Mouse (Mus musculus): ENCODE data around the gene Gm37240. TPM values are rescaled to one million over a fixed set of nuclear protein-coding genes. Genes with fewer than 3 reads are reported as not detected.

The Gm37240 gene
- polyA plus RNA-seq, 1 experiment from 2014 or later, result 0.48 TPM

DNA sequence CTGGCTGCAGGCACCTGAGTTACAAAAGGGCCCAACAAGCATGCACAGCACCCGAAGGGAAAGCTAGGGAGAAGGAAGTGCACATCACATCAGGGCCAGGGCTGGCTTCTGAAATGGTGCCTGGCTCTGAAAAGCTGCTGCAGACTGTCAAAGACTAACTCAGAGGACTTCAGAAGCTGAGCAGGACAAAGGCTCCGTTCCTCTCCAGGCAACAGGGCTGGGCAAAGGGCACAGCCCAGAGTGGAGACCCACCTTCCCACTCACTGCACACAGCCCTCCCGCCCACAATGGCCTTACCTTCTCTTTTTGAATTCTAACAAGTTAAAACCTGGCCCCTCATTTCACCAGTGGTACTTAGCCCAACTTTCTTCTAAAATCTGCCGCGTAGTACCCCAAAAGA lies 223.5 kb downstream of the Gm37240 start:
- no peaks in the 10 kb centered on the region for H3K9me3 ChIP-seq (replicated peaks)
- no peaks in the 10 kb centered on the region for H3K27me3 ChIP-seq
- H3K4me2 ChIP-seq, result no peak overlapping the region
- H3K36me3 ChIP-seq (ENCODE audit: poor library complexity, severe bottlenecking), result no peaks in the 10 kb centered on the region
- H3K4me1 ChIP-seq, result peaks cover 12% of the 10 kb centered on the region
- no peak overlapping the region for H3K9ac ChIP-seq
- H3K27ac ChIP-seq, result no peak overlapping the region
- no peak overlapping the region for H3K4me3 ChIP-seq
- WGBS, result 78% methylated on average over 5 of the region's 5 CpGs
- ATAC-seq, result no peak

DNA sequence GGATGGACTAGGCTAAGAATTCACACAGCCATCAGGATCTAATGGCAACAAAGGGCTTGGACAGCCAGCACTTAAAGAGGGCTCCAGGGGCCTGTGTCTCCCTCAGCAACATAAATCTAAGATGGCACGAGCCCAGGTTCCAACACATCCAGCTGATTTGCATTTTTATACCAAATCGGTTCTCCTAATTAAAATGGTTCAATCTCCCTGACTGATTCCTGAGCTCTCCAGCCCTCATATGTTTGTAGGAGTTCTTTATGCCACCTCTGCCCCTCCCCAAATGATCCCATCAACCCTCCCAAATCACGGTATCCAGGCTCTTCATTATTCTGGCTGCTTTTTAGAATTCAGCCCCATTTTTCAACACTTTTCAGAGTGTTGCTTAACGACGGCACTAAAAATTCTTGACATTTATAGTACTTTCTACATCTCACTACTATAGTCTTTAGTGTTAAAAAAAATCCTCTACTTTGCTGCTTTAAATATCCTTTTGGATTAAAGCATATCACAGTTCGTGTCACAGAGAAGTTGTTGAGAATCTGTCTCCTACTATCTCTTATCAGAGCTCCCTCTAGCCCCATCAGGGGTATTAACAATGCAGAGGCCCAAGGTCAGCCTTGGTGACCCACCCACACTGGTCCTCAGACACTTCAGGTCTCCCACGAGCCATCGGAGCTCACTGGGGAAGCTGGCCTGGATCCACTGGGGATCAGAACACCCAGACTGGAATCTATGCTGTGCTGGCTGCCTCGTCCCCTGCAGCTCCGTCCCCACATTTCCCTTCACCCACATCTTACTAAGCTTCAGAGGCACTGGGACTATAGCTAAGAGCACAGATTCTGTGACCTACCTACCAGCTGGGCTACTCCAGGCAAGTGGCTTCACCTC lies 225.1 kb downstream of the Gm37240 start:
- H3K36me3 ChIP-seq (ENCODE audit: poor library complexity, severe bottlenecking), result no peaks in the 10 kb centered on the region
- no peaks in the 10 kb centered on the region for H3K9me3 ChIP-seq (replicated peaks)
- H3K27me3 ChIP-seq, result no peaks in the 10 kb centered on the region
- peaks cover 12% of the 10 kb centered on the region for H3K4me1 ChIP-seq
- WGBS, result 52% methylated on average over 10 of the region's 10 CpGs
- H3K27ac ChIP-seq, result no peak overlapping the region
- H3K9ac ChIP-seq, result no peak overlapping the region
- no peak overlapping the region for H3K4me3 ChIP-seq
- 0 out of 2 replicates have a peak, but pooled peaks have one; percentile 26 for ATAC-seq
- no peak overlapping the region for H3K4me2 ChIP-seq

DNA sequence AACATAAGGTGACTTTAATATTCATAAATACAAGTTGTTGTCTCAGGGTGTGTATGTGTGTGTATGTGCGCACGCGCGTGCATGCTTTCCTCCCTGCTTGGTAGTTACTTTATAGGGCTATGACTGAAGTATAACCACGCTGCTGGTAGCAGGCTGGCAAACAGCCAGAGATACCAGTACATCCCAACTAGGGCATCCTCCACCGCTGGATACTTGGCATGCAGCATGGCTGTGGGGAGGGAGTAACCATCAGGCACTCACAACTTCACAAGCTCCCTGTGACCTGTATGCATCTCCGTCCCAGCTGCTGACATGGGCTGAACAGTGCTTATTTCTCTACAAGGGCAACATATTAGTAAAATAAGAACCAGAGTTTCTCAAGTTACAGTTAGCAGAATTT lies 227.6 kb downstream of the Gm37240 start:
- H3K9ac ChIP-seq, result no peak overlapping the region
- ATAC-seq, result no peak

DNA sequence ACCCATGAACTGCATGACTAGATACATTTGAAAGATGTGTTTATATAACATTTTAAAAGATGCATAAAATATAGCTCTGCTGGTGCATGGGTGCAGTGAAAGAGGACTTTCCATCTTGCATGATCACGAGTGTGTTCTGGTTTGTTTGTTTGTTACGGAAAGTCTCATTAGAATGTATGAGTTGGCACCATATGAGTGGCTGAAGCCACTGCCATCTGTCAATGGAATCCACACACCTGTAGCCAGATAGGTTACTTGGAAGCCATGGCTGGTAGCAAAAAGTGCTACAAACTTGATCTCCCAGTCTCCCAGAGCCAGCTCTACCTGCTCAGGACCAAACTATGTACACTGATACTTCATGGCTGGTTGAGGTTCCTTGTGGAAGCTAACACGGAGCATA lies 231.8 kb downstream of the Gm37240 start:
- Histone ChIP-seq H3K4me2 (no peak overlapping the region), H3K36me3 (ENCODE audit: poor library complexity, severe bottlenecking) (no peaks in the 10 kb centered on the region), H3K27ac (no peak overlapping the region), H3K9ac (no peak overlapping the region), H3K9me3 (replicated peaks) (no peaks in the 10 kb centered on the region), H3K4me3 (no peak overlapping the region), H3K27me3 (no peaks in the 10 kb centered on the region), H3K4me1 (peaks cover 5% of the 10 kb centered on the region; the same call in 1 of the 2 replicates)
- 95% methylated on average over 3 of the region's 3 CpGs for WGBS
- ATAC-seq, result no peak

More for the DNA sequence above, 227.6 kb downstream of the Gm37240 start:
- no peak overlapping the region for H3K27ac ChIP-seq
- H3K9me3 ChIP-seq (replicated peaks), result no peaks in the 10 kb centered on the region
- no peak overlapping the region for H3K4me3 ChIP-seq
- H3K36me3 ChIP-seq (ENCODE audit: poor library complexity, severe bottlenecking), result no peaks in the 10 kb centered on the region
- H3K4me1 ChIP-seq, result peaks cover 12% of the 10 kb centered on the region
- H3K4me2 ChIP-seq, result no peak overlapping the region
- no peaks in the 10 kb centered on the region for H3K27me3 ChIP-seq
- WGBS, result 90% methylated on average over 7 of the region's 7 CpGs

DNA sequence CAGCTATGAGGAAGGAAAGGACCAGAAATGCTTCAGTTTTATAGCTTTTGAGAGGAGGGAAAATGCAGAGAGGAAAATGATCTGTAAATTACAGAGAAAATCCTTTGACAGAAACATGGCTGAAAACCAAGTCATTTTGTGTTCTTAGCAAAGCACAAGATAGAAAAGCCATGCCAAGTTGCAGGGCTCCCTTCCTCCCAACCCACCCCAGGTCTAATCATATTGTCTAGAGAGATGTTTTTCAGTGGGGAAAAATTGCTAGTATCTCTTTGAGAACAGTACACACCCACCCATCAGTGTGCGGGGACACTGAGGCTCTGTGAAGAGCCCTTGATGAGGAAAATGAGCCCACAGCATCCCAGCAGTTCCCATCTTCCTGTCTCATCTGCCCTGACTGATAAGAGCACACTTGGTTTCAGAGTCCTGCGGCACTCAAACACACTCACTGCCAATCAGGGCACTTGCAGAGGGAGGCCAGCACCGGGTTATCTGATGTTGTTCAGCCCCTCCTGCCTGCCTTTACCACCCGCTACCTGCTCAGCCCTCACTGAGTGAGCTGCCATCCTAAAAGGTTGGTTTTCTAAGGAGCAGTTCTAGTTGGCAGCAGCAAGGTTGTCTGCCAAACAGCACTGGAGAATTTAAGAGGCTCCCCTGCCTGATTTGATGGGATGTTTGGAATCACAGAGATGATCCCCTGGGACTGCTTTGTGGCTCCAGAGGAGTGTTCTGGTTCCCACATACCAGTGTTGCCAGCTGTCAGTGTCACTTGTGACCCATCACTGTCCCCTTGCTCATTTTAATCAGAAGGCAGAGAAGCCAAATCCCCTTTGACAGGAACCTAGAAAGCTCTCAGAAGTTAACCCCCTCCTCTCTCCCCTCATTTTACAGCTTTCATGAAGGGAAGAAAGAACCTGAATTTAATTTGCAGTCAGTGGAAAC lies 234.3 kb downstream of the Gm37240 start:
- 83% methylated on average over 4 of the region's 4 CpGs for WGBS

DNA sequence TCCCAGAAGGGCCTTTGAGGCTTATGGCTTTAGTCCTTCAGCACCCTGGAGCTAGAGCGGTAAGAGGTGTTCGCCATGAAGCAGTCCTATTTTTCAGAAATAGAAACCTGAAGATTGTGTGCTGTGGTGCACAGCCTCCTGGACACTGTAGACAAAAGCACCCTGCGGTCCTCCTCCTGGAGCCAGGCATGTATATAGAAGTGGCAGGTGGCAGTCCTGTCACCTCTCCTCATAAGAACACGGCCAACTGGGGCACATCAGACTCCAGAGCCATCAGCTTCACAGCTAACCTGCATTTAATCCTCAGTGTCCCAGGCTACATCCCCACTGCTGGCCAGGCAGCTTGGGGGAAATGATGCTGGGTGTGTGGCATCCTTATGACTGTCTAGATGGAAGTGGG lies 238.1 kb downstream of the Gm37240 start:
- H3K27me3 ChIP-seq, result no peaks in the 10 kb centered on the region
- no peak overlapping the region for H3K4me3 ChIP-seq
- H3K27ac ChIP-seq, result no peak overlapping the region
- ATAC-seq, result no peak
- H3K4me2 ChIP-seq, result no peak overlapping the region
- no peaks in the 10 kb centered on the region for H3K36me3 ChIP-seq (ENCODE audit: poor library complexity, severe bottlenecking)
- WGBS, result 88% methylated on average over 4 of the region's 4 CpGs
- H3K9ac ChIP-seq, result no peak overlapping the region
- no peaks in the 10 kb centered on the region for H3K9me3 ChIP-seq (replicated peaks)
- H3K4me1 ChIP-seq, result peaks cover 5% of the 10 kb centered on the region; the same call in 1 of the 2 replicates

More for the DNA sequence above, 234.3 kb downstream of the Gm37240 start:
- Histone ChIP-seq H3K27ac (no peak overlapping the region; the same call in 1 of the 2 replicates), H3K27me3 (no peaks in the 10 kb centered on the region), H3K4me2 (no peak overlapping the region), H3K36me3 (ENCODE audit: poor library complexity, severe bottlenecking) (no peaks in the 10 kb centered on the region), H3K4me3 (no peak overlapping the region), H3K9me3 (replicated peaks) (no peaks in the 10 kb centered on the region), H3K9ac (no peak overlapping the region), H3K4me1 (peaks cover 5% of the 10 kb centered on the region; the same call in 1 of the 2 replicates)
- peak; percentile 30; the same call in 1 of the 2 replicates for ATAC-seq

DNA sequence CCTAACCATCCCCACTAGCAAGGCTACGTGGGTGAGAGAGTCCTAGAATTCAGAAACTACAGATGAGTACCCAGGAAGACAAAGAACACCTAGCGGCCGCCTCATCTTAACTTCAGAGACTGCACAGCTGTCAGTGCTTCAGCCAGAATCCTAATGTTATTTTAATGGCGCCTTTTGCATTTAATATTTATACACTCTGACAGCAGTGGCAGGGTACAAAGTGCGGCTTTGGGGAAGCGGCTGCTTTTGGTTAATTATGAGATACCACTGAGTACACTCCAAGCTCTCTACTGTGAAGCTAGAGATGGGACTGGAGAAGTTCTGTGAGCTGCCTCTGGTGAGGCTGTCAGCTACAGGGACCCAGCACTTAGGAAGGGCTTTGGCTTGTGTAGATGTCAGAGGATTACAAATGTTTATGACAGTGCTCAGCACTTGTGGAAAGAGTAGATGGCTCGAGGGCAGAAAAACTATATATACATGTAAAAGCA lies 241.8 kb downstream of the Gm37240 start:
- H3K27me3 ChIP-seq, result no peaks in the 10 kb centered on the region
- 84% methylated on average over 7 of the region's 7 CpGs for WGBS
- no peak overlapping the region for H3K4me2 ChIP-seq
- no peaks in the 10 kb centered on the region for H3K9me3 ChIP-seq (replicated peaks)
- H3K36me3 ChIP-seq (ENCODE audit: poor library complexity, severe bottlenecking), result no peaks in the 10 kb centered on the region
- H3K4me1 ChIP-seq, result no peaks in the 10 kb centered on the region
- no peak for ATAC-seq
- H3K4me3 ChIP-seq, result no peak overlapping the region
- H3K27ac ChIP-seq, result no peak overlapping the region
- H3K9ac ChIP-seq, result no peak overlapping the region

DNA sequence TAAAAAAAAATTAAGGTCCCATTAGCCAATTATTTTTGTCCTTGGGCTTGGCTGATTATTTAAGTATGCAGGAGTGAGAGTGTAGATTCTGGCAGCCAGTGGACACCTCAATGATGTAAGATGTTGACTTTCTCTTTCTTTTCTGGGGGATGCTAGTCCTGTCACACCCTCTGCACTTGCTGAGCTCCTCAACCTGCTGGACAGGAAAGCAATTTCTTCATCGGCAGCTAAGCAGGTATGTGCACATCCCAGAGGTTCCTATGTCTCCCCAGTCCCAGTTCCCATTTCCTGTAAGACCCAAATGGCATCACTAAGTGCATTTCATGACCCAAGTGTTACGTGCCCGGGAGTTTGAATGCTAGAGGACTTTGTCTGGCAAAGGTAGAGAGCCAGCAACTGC lies 242.5 kb downstream of the Gm37240 start:
- 95% methylated on average over 3 of the region's 3 CpGs for WGBS
- no peak for ATAC-seq

DNA sequence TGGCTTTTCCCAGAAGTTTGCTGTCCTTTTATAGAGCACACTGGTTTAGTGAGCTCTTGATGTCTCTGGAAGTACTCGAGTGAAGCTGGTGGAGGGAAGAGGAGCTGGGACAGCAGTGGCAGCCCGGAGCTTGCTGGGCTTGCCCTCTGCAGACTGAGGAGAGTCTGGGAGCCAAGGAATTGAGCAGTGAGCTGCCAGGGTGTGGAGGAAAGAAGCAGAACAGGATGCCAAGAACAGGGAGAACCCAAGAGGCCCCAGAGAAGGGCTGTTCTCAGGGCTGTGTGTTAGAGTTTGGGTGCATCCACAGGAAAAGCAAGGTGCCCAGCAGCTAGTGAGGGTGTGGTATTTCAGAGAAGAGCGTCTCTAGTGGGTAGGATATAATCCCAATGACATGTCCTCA lies 245.6 kb downstream of the Gm37240 start:
- no peaks in the 10 kb centered on the region for H3K9me3 ChIP-seq (replicated peaks)
- no peak overlapping the region for H3K27ac ChIP-seq
- H3K9ac ChIP-seq, result no peak overlapping the region
- H3K36me3 ChIP-seq (ENCODE audit: poor library complexity, severe bottlenecking), result no peaks in the 10 kb centered on the region
- WGBS, result 91% methylated on average over 3 of the region's 3 CpGs
- H3K4me1 ChIP-seq, result no peaks in the 10 kb centered on the region
- no peak overlapping the region for H3K4me2 ChIP-seq
- no peak for ATAC-seq
- H3K27me3 ChIP-seq, result no peaks in the 10 kb centered on the region
- no peak overlapping the region for H3K4me3 ChIP-seq

More for the DNA sequence above, 242.5 kb downstream of the Gm37240 start:
- Histone ChIP-seq H3K9ac (no peak overlapping the region), H3K4me1 (no peaks in the 10 kb centered on the region), H3K4me3 (no peak overlapping the region), H3K27ac (no peak overlapping the region), H3K36me3 (ENCODE audit: poor library complexity, severe bottlenecking) (no peaks in the 10 kb centered on the region), H3K9me3 (replicated peaks) (no peaks in the 10 kb centered on the region), H3K4me2 (no peak overlapping the region), H3K27me3 (no peaks in the 10 kb centered on the region)

DNA sequence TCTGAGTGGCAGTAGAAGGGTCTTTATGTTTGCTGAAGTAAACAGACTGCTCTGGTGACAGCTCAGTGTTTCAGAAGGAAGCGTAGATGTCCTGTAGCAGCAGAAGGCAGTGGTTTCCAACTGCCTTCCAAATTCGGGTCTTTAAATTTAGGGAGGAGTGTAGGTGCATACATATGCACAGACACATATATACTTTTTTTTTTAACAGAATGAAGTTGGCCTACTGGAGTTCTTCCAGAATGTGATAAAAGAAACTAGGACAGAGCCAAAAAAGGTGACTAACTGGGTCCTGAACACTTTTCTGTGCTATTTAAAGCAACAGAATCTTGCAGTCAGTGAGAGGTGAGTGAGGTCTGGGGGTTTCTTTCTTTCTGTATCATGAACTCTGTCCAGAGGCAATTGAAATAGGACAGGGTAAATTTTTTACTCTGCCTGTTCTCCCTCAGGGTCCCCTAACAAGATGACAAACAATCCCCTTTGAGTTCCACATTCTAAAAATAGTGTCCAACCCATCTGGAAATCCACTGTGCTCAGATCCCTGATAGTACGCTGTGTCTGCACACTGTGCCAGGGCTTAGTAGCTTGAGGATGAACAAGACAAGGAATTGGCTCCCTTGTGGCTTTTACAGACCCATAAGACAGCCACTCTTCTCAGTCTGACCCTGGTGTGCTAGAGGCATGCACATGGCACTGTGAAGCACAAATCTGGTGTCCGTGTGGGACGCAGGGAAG lies 250.4 kb downstream of the Gm37240 start:
- Histone ChIP-seq H3K4me3 (no peak overlapping the region), H3K27me3 (no peaks in the 10 kb centered on the region), H3K27ac (no peak overlapping the region), H3K9me3 (replicated peaks) (no peaks in the 10 kb centered on the region), H3K4me1 (peaks cover 9% of the 10 kb centered on the region), H3K4me2 (no peak overlapping the region), H3K36me3 (ENCODE audit: poor library complexity, severe bottlenecking) (no peaks in the 10 kb centered on the region), H3K9ac (no peak overlapping the region)
- 93% methylated on average over 5 of the region's 5 CpGs for WGBS
- no peak for ATAC-seq

DNA sequence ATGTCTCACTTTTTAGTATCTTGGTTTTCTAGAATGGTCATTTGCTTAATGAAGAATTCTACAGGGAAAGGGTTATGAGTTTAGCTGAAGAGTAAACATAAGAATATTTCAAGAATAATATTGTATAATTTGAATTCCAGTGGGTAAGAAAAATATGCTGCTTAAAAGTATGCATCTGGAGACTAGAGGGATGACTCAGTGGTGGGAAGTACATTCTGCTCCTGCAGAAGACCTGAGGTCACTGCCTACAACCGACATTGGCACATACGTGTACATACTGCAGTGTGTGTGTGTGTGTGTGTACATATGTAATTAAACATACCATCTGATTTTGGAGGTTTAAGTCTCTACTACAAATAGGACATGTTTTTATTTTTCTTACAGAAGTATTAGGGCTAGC lies 251.7 kb downstream of the Gm37240 start:
- no peak overlapping the region for H3K9ac ChIP-seq
- H3K4me2 ChIP-seq, result no peak overlapping the region
- H3K4me3 ChIP-seq, result no peak overlapping the region
- H3K36me3 ChIP-seq (ENCODE audit: poor library complexity, severe bottlenecking), result no peaks in the 10 kb centered on the region
- no peak overlapping the region for H3K27ac ChIP-seq
- no peaks in the 10 kb centered on the region for H3K9me3 ChIP-seq (replicated peaks)
- H3K27me3 ChIP-seq, result no peaks in the 10 kb centered on the region
- no peak for ATAC-seq
- WGBS, result 89% methylated on average over 2 of the region's 2 CpGs
- H3K4me1 ChIP-seq, result peaks cover 9% of the 10 kb centered on the region
